Mouse (Mus musculus) embryo, embryonic 11.5 days (tissue): Measurements from ENCODE around the gene Limk1.

ENCODE experiments used
- DNase-seq: peaks from one replicate; pipeline ENCODE4 v3.0.0-alpha.2; 2012; ENCODE audit warnings: low read depth, low spot score

Limk1 gene

DNA sequence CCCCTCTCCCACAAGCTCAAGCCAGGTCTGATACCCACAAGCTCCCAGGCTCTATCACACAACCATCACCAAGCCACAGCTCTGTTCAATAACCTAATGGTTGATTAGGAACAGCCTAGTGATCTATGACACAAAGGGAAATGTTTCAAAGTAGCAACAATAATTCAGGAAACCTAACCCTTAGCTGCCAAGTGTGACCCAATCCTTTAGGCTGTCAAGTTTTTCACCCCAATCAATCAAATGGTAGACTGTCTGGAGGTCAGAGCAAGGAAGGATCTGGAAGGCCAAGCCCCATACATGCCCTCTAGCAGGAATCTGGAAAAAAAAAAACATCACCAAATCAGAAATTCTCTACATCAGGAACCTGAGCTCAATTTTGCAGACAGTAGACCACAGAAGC is 57.6 kb downstream of the Limk1 start:
- no peak for DNase-seq

DNA sequence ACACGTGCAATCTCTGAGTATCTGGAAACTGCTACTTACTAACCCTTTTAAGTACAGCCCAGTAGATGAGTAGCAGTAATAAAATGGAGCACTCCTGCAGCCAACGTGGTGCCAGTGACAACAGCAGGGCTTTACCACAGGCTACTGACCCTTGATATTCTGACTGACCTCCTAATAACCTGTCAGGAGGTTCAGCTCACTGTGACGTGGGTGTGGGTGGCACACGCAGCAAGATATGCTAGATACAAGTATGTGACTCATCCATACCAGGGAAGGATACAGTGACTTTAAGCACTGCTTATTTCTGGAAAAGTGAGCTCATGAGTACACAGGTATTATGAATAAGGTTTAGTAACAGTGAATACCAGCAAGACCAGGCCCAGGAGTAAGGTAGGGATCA is 58.9 kb downstream of the Limk1 start:
- DNase-seq, result no peak

DNA sequence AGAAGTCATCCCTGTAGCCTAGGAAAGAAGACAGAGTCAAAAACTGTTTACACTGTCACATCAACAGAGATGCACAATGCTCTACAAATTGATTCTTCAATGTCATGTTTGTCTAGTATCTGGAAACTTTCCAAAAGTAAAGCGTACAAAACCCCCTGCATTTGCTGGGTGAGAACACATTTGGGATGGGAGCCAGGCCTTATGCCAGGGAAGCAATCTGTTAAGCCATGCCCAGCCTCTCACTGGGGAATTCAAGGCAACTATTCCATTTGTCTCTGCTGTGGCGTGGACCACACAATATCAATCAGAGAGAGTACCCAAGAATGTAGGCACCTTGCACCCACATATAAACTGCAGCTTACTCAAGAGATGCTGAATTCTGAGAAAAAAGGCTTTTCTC is 66.3 kb downstream of the Limk1 start:
- DNase-seq, result no peak

DNA sequence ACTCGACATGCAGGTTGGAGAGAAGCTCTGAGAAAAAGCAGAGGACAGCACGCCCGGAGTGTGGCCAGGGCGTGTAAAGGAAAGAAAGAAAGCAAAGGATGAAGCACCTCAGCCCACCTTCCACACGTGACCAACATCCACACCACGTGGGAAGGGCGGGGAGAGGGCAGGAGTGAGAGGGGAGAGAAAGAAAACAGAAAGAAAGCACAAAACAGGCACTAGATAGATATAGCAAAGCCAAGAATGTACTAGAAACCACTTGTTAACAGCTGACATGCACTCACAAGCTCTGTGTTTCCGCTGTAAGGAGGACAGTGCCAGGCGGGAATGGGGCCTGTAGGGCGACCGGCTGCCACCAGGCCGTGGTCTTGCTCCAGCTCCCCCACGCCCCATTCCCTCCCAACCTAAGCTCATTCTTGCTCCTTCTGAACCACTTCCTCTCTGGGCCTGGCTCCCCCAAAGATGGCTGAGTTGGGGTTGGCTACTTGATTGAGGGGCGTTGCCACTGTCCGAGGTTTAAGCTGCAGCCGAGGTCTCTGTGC is 67.2 kb downstream of the Limk1 start:
- no peak for DNase-seq

DNA sequence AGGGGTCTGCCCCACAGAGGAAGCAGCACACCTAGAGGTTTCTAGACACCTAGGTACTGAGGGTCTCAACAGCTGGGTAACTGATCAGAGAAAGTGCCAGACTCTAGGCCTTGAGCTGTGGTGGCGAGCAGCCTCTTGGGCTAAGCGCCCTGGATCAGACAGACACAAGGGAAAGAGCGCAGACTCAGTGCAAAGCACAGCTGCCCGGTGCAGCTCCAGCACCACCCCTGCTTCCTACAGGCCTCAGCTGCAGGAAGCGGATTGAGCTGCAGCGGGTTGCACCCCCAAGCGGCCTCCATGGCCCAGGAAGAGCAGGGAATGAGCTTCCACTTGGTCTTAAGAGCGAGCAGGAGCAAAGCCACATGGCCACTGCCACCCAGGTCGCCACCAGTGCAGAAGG is 67.9 kb downstream of the Limk1 start:
- DNase-seq, result no peak

DNA sequence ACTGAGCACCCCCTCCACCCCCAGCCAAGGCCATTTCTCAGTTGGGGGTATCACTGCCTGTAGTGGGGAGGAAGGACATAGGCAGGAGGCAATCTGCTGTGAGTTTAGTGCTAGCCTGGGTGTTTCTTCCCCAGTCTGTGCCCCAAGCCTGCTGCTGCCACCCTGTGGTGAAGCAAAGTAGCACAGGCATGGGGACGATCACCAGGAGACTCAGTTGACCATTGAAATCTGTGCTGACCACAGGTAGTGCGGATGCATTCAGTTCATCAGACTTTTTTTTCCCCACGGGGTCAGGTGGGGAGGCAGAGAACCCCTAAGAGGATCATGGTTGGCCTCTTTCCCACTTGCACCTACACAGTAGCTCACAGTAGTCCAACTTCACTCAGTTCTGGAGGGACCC is 71.3 kb downstream of the Limk1 start:
- DNase-seq, result no peak

DNA sequence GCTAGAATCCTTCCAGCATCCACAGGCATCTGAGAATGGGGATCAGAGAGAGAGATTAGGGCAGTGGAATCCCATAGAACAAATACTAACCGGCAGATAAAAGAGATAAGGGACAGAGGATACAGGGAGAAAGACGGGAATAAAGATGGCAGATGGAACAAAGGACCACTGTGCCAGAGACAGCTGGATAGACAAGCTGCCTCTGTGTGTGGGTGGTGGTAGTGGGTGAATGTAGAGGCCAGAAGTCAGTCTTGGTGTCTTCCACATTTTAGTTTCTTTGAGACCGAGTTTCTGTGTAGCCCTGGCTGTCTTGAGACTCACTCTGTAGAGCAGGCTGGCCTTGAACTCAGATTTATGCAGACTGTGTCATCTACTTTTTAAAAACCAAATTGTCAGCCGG is 72.6 kb downstream of the Limk1 start:
- no peak for DNase-seq

DNA sequence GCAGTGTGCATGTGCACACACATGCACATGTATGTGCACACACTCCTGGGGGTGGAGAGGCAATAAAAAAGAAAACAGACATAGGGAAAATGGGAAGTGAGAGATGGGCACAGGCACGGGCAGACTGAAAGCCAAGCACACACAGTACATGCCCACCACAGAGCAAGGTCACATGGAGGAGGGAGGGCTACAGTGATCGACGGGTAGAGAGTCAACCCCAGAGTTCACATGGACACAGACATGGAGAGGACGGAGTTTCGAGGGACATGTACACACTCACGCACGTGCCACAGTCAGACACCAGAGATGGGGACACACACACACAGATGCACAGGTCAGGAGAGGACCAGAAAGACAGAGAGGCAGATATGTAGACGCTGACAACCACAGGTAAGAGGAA is 73.0 kb downstream of the Limk1 start:
- DNase-seq, result no peak

DNA sequence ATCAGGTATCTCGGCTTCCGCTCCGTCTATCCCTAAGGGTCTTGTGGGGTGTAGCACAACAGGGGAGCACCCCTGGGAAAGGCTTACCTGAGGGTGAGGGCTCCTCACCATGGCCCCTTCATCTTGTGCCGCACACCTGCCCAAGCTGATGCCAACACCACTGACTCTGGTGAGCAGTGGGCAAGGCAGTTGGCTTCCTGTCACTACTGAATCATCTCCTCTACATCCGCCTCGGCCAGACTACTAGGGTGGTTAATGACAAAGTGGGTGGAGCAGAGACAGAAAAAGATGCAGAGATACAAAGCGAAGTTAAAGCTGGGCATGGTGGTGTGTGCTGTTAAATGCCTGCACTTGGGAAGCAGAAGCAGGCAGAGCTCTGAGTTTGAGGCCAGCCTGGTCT is 73.6 kb downstream of the Limk1 start, which contains the start of gene Lat2:
Gene Lat2, minus strand, starts transcription at position 224 of the 400 bp plus-strand sequence.
- DNase-seq, result no peak

DNA sequence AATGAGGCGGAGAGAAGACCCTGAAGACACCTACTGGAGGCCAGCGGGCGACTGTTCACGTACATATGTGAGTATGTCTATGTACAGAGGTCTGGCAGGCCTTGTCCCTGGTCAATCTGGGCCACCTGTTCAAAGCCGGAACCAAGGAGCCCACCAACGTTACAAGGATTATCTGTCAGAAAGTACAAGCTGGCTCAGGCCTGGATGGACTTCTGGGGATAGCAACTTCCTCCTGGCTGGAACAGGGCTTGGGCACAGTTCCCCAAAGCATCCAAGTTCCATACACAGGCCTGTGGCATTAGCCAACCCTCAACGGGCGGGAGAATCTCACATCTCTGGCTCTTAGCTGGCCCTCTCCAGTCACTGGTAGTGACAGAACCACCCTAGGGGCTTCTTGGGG is 74.1 kb downstream of the Limk1 start:
- no peak for DNase-seq

DNA sequence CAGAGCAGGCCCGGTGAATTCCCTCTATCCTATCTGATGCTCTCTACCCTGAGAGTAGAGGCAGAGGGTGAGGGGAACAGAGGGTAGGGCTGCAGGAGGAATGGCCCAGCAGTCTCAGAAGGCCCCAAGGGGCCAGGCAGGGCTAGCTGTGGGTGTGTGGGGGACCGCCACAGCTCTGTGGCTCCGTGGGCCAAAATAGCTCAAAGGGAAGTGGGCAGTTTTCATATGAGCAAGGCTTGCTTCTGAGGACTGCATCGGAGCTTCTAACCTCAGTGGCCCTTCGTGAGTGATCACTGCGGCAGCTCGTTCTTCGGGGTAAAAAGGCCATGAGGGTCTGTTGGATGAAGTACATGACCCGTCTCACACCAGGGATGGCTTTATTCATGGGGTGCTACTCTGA is 74.7 kb downstream of the Limk1 start:
- DNase-seq, result no peak

DNA sequence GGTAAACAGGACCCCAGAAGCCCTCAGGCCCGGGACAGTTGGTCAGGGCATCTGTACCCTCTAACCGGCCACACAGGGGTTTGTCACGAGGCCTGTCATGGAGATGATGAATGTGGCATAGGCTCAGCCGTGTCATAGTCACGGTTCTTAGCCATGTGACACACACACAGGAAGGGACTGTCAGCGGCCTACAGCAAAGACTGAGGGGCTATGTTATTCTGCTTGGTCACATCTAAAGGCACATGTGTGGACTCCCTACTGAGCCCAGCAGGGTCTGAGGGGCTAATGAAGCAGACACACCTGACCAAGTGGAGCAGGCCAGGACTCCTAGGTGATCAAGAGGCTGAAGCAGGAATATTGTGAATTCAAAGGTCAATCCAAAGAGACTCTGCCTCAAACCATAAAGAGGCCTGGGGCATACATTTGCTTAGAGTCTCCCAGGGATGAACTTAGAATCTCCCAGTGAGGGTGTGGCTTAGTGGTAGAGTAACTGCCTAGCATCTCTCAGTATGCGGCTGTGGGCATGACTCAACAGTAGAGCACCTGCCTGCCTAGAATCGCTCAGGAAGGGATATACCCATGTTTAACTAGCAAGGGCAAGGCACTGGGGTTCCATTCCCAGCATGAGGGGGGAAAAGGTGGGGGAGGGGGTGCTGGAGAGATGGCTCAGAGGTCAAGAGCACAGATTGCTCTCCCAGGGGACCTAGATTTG is 76.4 kb downstream of the Limk1 start:
- no peak for DNase-seq

DNA sequence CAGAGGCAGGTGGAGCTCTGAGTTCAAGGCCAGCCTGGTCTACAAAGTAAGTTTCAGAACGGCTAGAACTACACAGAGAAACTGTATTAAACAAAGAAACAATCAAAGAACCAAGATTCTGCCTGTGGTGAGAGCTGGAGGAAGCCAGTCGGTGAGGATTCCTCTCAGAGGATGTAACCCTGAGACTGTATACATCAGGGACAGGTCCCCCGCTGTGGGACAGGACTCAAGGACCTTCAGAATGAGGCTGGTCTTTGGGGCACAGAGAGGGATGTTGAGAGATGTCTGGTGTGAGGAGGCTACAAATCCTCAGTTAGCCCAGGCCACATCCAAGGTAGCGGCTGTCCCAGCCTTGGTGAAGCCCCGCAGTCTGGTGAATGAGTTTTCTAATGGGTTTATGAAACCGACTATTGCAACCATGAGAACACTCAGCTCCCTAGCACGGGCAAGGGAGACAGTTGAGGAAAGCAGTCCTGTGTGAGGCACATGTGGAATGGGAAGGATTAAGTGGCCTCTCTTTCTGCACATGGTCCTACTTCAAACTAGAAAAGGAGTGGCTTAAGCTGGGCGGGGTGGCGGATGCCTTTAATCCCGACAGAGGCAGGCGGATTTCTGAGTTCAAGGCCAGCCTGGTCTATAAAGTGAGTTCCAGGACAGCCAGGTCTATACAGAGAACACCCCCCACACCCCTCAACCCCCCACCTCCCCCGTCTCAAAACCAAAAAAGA is 78.3 kb downstream of the Limk1 start:
- no peak for DNase-seq

DNA sequence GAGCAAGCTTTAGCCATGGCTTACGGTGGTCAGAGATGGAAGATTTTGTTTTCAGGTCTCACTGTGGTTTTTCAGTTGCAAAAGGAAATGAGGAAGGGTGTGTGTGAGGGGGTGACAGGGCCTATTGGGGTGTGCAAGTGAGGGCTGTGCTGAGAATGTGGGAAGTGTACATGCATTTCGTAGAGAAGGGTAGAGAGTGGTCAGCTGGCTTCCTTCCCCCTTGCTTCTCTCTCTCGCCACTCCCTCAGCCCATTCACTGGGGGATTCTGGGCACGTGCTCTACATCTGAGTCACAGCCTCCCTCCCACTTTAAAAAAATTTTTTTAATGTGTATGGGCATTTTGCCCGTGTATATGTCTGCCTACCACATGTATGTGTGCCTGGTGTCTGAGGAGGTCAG is 81.3 kb downstream of the Limk1 start:
- no peak for DNase-seq

DNA sequence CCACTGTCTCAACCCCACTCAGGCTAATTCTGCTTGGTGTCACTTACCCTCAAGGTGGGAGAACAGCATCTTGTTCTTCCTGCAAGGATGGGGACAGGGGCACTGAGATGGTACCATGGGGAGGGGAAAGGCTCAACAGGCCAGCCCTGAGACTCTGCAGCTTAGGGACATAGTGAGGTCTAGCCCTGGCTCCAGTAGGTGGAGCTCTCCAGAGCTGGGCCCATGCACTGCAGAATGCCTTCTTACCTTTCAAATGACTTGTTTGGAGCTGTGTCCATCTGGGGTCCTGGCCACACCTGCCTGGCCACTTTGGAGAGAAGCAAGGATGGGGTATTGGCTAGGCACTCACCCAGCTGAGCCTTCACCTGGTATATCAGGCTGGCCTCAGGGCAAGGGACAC is 82.1 kb downstream of the Limk1 start:
- no peak for DNase-seq
